Mouse (Mus musculus): Measurements from ENCODE around the gene Dock4. TPM values are rescaled to one million over a fixed set of nuclear protein-coding genes. Genes with fewer than 3 reads are reported as not detected.

Gene Dock4
- polyA plus RNA-seq, 1 experiment = 41.2 TPM

DNA sequence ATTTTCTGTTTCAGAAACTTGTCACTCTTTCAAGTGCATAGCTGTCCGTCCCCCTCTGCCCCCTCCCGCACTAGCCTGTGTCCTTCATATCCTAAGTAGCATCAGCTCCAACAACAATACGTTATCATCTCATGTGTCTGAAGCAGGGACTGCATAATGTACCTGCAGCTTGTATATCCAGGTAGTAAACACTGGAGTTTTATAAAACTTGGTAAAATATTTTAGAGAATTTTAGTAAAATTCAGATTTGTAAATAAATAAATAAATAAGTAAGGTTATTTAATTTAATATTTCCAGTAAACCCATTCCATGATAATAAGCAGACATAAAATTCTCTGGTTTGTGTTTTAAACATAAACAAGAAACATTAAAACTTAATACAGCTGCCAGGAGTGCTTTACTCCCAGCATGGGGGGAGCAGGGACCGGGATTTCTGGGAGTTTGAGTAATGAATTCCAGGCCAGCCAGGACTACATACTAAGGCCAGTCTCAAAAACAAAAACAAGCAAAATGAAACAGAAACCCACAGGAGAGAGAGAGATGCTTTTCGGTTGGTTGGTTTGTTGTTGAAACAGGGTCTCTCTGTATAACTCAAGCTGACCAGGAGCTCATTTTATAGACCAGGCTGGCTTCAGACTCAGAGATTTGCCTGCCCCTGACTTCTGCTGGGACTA, 352.7 kb downstream of the Dock4 start:
- H3K27ac ChIP-seq (ENCODE audit: insufficient read depth, low read length) = no peak overlapping the region
- TF ChIP-seq CTCF (IDR thresholded peaks at IDR 0.05; ENCODE audit: extremely low read depth, insufficient read depth, low read length) (no peak), POLR2A (IDR thresholded peaks at IDR 0.05; ENCODE audit: extremely low read depth, insufficient read depth, low read length) (no peak)
- H3K4me3 ChIP-seq (ENCODE audit: insufficient read depth, low read length) = no peak overlapping the region
- no peaks in the 10 kb centered on the region for H3K4me1 ChIP-seq (ENCODE audit: control insufficient read depth, insufficient read depth, low read length)

DNA sequence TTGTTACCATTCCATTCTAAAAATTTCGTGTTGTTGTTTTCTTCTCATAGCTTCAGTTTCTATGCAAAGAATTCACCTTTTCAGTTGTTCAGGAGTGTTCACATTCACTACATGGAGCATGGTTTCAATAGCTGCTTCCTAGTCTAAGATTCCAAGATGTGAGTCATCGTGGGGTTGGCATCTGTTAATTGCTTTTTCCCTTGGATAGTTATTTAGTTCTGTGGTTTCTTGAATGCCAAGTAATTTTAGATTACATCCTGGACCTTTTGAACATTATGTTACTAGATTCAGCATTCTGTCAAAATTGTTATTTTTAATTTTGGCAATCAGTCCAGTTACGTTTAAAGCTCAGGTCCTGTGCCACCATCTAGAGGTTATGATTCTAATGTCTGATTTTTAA, 355.7 kb downstream of the Dock4 start:
- Histone ChIP-seq H3K4me1 (ENCODE audit: control insufficient read depth, insufficient read depth, low read length) (no peaks in the 10 kb centered on the region), H3K4me3 (ENCODE audit: insufficient read depth, low read length) (no peak overlapping the region), H3K27ac (ENCODE audit: insufficient read depth, low read length) (no peak overlapping the region)
- TF ChIP-seq POLR2A (IDR thresholded peaks at IDR 0.05; ENCODE audit: extremely low read depth, insufficient read depth, low read length) = no peak
- no peak for TF ChIP-seq CTCF (IDR thresholded peaks at IDR 0.05; ENCODE audit: extremely low read depth, insufficient read depth, low read length)

- Histone ChIP-seq H3K4me3 (ENCODE audit: insufficient read depth, low read length) (no peak overlapping the region), H3K27ac (ENCODE audit: insufficient read depth, low read length) (no peak overlapping the region), H3K4me1 (ENCODE audit: control insufficient read depth, insufficient read depth, low read length) (no peaks in the 10 kb centered on the region)
- TF ChIP-seq POLR2A (IDR thresholded peaks at IDR 0.05; ENCODE audit: extremely low read depth, insufficient read depth, low read length) = no peak
- TF ChIP-seq CTCF (IDR thresholded peaks at IDR 0.05; ENCODE audit: extremely low read depth, insufficient read depth, low read length) = no peak
Observed at GRCm38 (mm10) chr12:40805257-40805656, 359.5 kb downstream of the Dock4 start.

GRCm38 (mm10) chr12:40807916-40808315, 362.2 kb downstream of the Dock4 start:
- Histone ChIP-seq H3K27ac (ENCODE audit: insufficient read depth, low read length) (no peak overlapping the region), H3K4me1 (ENCODE audit: control insufficient read depth, insufficient read depth, low read length) (no peaks in the 10 kb centered on the region), H3K4me3 (ENCODE audit: insufficient read depth, low read length) (no peak overlapping the region)
- no peak for TF ChIP-seq POLR2A (IDR thresholded peaks at IDR 0.05; ENCODE audit: extremely low read depth, insufficient read depth, low read length)
- TF ChIP-seq CTCF (IDR thresholded peaks at IDR 0.05; ENCODE audit: extremely low read depth, insufficient read depth, low read length) = no peak

- no peaks in the 10 kb centered on the region for H3K4me1 ChIP-seq (ENCODE audit: control insufficient read depth, insufficient read depth, low read length)
- H3K27ac ChIP-seq (ENCODE audit: insufficient read depth, low read length) = no peak overlapping the region
- TF ChIP-seq CTCF (IDR thresholded peaks at IDR 0.05; ENCODE audit: extremely low read depth, insufficient read depth, low read length) (no peak), POLR2A (IDR thresholded peaks at IDR 0.05; ENCODE audit: extremely low read depth, insufficient read depth, low read length) (no peak)
- no peak overlapping the region for H3K4me3 ChIP-seq (ENCODE audit: insufficient read depth, low read length)
Observed at GRCm38 (mm10) chr12:40813474-40813873, 367.7 kb downstream of the Dock4 start.

DNA sequence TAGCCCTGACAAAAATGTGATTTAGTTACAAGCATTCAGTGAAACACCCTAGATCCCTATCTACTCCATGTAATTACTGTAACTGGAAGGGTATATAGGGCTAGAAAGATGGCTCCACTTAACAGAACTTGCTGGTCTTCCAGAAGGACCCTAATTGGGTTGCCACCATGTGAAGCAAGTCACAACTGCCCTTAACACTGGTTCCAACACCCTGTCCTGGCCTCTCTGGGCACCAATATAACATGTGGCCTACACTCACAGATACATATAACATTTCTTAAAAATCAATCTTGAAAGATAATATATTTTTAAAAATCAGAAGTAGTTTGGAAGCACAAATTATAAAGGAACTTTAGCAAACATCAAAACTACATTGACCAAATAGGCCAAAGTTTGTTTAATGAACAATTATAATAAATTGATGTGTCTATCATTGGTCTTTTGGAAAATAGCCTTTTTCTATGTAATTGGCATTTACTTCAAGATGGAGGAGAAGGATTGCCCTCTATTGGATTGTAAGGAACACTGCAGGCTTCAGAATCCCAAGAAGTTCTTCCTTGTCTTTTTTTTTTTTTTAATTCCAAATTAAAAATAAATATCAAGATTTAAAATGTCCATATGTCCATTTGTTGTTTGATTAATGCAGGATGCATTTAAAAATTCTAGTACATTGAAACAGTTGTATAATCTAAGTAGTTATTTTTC, 369.1 kb downstream of the Dock4 start:
- Histone ChIP-seq H3K4me1 (ENCODE audit: control insufficient read depth, insufficient read depth, low read length) (no peaks in the 10 kb centered on the region), H3K4me3 (ENCODE audit: insufficient read depth, low read length) (no peak overlapping the region), H3K27ac (ENCODE audit: insufficient read depth, low read length) (no peak overlapping the region)
- TF ChIP-seq POLR2A (IDR thresholded peaks at IDR 0.05; ENCODE audit: extremely low read depth, insufficient read depth, low read length) = no peak
- TF ChIP-seq CTCF (IDR thresholded peaks at IDR 0.05; ENCODE audit: extremely low read depth, insufficient read depth, low read length) = no peak

- Histone ChIP-seq H3K4me3 (ENCODE audit: insufficient read depth, low read length) (no peak overlapping the region), H3K4me1 (ENCODE audit: control insufficient read depth, insufficient read depth, low read length) (no peaks in the 10 kb centered on the region), H3K27ac (ENCODE audit: insufficient read depth, low read length) (no peak overlapping the region)
- TF ChIP-seq CTCF (IDR thresholded peaks at IDR 0.05; ENCODE audit: extremely low read depth, insufficient read depth, low read length) (no peak), POLR2A (IDR thresholded peaks at IDR 0.05; ENCODE audit: extremely low read depth, insufficient read depth, low read length) (no peak)
Observed at GRCm38 (mm10) chr12:40818046-40818708, 372.4 kb downstream of the Dock4 start.

GRCm38 (mm10) chr12:40823631-40824030, 377.9 kb downstream of the Dock4 start:
- no peak overlapping the region for H3K4me3 ChIP-seq (ENCODE audit: insufficient read depth, low read length)
- no peak for TF ChIP-seq CTCF (IDR thresholded peaks at IDR 0.05; ENCODE audit: extremely low read depth, insufficient read depth, low read length)
- no peak for TF ChIP-seq POLR2A (IDR thresholded peaks at IDR 0.05; ENCODE audit: extremely low read depth, insufficient read depth, low read length)
- peaks cover under 1% of the 10 kb centered on the region for H3K4me1 ChIP-seq (ENCODE audit: control insufficient read depth, insufficient read depth, low read length)
- H3K27ac ChIP-seq (ENCODE audit: insufficient read depth, low read length) = no peak overlapping the region

DNA sequence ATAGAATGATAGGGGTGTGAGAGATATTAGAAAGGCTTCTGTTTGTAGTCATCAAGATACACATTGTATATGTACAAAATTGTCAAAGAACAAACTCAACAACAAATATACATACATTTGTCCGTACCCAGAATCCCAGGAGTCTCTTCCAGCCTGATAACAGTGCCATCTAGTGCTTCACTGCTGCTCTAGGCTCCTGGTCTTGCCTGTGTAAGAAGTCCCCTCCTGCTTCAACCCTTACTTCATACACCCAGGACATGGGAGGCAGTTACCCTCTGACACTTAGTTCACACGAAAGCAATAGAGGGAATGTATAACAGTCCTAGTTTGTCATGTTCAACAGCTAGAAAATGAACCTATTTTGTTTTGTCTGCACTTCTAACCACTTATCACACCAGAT, 378.5 kb downstream of the Dock4 start:
- H3K4me1 ChIP-seq (ENCODE audit: control insufficient read depth, insufficient read depth, low read length) = peaks cover 3% of the 10 kb centered on the region
- H3K4me3 ChIP-seq (ENCODE audit: insufficient read depth, low read length) = no peak overlapping the region
- TF ChIP-seq CTCF (IDR thresholded peaks at IDR 0.05; ENCODE audit: extremely low read depth, insufficient read depth, low read length) (peak; percentile 49), POLR2A (IDR thresholded peaks at IDR 0.05; ENCODE audit: extremely low read depth, insufficient read depth, low read length) (no peak)
- H3K27ac ChIP-seq (ENCODE audit: insufficient read depth, low read length) = no peak overlapping the region

Measured in cortical plate, adult 2 months (tissue).